Mouse (Mus musculus) kidney, adult 18-20 months (tissue): Measurements from ENCODE around the gene Cdk12.
A peak's percentile ranks its signal among the peaks of the same experiment; 100 is the strongest.

Experiments
- DNase-seq: peaks from one replicate; pipeline ENCODE4 v3.0.0; 2021

Cdk12 gene

DNA sequence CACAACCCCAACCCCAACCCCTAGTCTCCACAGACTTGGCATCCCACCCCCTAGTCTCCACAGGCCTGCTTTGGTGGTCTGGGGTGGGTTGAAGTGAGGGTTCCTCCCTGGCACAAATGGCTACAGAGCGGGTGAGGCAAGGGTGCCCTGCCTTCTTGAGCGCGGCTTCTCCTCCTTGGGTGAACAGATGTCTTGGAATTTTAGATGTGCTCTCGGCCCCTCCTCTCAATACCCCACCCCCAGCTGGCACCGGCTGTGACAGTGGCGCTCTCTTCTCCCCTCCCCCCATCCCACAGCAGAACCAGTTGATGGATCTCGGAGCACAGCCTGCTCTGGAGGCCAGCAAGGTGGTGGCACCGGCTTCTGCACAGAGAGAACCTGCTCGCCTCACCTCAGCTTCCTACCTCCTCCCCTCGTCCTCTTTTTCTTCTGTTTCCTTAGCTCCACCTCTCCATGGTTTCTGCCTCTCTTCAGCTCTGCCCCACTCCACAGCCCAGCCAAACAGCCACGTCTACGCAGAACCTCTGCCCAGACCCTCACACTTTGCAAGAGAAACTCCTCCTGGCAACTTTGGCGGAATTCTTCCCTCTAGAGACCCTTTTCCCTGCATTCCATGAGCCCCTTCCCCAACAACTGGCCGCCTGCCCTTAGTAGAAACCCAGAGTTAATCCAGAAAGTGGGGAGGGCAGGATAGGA is 115.7 kb downstream of the Cdk12 start:
- DNase-seq, result no peak

DNA sequence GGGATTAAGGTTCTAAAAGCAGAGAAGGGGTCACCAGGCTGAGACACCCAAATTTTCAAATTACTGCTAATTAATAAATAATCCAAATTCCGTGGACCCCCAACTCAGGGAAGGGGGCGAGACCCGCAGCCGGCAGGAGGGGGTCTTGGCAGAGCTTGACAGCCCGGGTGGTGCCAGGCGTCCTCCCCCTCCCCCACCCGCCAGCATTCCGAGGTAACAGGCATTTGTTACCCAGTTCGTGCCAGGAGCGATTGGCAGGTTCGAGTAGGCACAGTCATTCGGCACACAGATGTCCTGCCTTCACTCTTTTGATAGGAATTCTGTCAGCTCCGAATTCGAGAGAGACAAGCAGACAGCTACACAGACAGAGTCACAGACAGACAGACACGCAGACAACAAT is 116.3 kb downstream of the Cdk12 start:
- no peak for DNase-seq

DNA sequence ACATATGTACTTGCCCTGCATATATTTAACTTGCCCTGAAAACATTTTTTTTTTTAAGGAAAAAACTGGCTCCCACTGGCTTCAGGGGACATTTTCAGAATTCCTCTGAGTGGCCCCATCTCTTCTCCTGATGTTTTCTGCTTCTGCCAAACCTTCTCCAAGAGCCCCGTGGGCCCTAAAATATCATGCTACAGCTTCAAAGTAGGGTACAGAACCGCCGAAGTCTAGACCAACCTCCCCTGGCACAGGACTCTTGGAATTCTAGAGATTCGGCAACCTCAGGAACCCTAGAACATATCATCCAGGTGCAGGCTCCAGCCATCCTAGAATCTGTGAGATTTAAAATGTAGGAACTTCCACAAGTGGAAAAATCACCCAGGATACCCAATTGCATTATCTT is 116.7 kb downstream of the Cdk12 start:
- no peak for DNase-seq

DNA sequence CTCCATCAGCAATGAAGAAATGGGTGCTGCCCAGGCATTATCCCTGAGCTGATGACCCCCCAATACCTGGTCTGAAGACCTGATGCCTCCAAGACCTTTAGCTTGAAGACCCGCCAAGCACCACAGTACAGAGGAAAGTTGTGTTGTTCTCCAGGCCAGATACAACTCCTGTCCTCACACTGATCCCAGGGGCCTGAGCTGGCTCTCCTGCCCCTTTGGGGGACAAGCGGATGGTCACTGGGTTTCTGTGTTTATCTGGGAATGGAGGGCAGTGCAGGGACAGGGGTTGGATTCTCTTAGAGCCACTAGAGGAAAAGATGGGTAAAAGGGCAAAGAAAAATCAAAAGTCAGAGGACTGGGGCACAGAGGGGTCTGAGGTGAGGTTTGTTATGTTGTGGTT is 117.1 kb downstream of the Cdk12 start:
- DNase-seq, result no peak

DNA sequence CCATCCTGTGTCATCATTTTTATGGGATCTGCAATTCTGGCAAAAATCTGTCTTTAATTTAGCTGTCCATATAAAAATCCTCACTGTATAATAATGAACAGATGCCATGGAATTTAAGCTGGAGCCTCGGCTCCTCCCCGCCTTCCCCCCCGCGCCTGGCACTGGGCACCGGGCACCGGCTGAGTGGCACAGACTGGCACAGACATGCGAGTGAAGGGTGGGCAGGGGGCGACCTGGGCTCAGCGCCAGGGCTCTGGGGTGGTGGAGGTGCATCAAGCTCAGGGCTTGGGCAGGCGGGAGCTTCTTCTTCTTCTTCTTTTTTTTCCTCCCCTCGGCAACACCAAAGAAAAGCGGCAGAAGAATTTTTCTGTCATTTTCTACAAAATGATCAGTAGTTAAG is 117.5 kb downstream of the Cdk12 start:
- no peak for DNase-seq

DNA sequence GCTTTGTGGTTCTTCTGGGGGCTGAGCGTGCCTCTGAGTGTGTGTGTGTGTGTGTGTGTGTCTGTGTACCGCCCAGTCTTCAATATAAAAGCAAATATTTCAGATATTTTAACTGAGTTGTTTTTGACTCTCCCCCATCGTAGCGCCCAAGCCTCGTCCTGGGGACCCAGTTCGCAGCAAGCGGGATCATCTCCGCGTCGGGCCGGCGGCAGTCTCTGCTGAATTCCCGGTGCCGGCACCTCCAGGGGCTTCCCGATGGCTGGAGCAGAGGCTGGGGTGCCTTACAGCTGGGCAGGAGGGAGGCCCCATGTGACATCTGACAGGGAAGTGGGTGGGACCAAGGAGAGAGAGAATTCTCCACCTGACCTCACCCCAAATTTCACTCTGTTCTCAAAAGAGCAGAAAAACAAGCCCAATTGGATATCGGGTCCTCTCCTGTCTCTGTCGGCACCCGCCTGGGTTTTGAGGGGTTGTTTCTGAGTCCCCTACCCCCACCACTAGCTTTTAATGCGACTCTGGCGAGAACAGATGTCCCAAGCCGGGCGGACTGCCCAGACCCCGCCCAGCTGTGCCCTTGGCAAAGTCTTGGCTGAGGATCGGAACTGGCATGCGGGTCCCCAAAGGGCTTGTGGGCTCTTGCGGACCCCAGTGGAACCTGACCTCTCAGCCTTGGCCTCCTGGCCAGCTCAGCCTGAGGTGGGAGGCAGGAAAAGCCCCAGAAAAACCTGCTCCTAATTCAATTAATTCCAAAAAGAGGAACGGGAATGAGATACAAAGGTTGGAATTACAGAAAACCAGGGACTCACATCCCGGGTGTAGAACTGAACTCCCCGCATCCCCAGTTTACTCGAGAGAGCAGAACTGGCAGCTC is 118.2 kb downstream of the Cdk12 start:
- DNase-seq, result no peak

DNA sequence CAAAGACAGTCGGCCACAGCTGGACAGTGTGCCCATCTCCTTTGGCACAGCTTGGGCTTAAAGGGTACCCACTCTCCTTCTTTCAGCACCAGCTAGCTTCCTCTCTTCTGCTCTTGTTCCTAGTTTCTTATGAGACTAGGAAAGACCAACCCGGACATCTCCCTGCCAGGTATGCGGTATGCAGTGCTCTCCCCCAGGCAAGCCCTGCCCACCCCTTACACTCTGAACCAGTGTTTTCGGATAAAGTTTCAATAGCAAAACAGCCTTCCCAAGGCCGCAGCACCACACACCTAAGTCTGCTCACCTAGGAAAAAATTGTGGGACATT is 118.8 kb downstream of the Cdk12 start:
- no peak for DNase-seq

DNA sequence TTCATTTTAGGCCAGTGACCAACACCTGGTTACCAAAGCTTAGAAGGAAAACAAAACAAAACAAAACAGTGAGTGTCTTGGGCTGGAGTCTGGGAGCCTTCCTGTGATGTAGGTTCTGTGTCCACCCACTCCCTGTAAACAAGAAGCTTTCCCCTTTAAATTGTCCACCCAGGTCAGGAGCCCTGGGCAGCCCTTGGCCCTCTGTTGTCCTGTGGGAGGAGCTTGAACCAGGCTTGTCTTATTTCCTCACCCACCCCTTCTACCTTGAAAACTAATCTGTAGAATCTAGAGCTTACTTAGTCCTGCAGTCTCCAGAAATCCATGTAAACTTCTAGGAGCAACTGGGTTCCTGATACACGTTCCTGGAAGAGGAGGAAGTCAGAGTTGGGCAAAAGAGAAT is 119.3 kb downstream of the Cdk12 start:
- no peak for DNase-seq

DNA sequence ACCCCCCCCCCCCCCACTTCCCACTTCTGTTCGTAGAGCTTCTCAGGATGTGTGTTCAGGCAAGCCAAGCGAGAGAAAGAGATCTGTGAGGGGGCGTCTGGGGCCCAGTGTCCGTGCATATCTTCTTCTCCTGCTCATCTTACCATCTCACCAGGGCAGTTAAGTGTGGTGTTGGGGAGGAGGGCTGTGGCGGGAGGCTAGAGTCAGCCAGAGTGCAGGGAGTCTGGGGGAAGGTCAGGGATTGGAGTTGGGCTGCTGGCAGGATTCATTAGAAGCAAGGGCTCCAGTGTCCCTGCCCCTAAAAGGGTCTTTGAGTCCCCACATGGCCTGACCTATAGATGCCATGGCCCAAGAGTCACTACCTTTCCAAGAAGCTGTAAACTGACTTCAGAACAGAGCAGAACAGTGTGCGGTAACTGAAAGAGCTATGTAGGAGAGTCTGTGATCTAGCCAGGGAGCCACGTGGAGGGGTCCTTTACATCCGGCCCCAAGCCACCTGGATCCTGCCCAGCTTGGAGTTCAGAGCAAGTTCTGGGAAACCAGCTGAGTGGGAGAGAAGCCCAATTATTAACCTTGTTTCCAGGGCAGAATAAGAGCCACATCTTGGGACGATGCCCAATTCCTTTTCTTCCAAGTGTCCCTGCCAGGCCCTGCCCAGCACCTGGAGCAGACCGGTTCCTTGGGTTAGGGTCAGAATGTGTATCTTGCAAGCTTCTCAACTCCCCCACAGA is 120.4 kb downstream of the Cdk12 start:
- no peak for DNase-seq

DNA sequence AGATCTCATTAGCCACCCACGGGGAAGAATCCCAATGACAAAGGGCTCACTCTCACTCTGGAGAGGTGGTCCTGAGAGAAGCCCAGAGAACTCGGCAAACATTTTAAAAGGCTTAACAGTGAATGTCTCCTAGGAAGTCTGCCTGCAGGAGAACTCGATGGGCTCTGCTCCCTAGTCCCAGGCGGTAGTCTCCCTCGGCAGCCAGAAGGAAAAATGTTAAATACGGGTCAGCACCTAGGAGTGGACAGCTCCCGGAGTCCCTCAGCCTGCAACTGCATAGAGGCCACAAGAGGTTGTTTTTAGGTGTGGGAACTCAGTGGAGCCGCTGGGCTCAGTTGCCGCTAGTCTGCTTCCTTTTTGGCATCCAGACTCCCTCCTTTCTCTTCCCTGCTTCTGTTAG is 121.1 kb downstream of the Cdk12 start:
- peak; percentile 50 for DNase-seq

DNA sequence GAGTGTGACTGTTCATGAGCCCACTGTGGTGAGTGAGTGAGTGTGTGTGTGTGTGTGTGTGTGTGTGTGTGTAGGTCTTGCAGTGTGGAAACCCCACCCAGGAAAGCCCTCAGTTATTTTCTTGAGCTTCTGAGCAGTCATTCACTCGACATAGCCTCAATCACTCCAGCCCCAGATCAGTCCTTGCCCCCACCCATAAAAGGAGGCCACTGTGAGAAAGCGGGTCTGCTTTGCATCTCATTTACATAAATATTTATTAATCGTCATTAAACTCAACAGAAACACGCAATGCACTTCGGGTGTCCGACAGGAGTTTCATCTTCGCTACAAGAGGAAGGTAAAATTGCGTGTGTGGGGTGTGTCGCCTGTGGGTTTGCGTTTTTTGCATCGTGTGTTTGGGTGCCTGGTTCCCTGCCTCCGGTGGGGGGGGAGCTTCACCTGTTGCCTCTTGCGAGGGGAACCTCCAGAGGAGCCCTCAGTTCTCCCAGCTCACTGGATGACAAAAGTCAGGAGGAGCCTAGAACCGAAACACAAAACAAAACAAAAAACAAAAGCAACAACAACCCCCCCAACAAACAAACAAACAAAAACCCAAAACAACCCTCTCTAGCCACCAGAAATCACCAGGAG is 122.4 kb downstream of the Cdk12 start:
- DNase-seq, result no peak

DNA sequence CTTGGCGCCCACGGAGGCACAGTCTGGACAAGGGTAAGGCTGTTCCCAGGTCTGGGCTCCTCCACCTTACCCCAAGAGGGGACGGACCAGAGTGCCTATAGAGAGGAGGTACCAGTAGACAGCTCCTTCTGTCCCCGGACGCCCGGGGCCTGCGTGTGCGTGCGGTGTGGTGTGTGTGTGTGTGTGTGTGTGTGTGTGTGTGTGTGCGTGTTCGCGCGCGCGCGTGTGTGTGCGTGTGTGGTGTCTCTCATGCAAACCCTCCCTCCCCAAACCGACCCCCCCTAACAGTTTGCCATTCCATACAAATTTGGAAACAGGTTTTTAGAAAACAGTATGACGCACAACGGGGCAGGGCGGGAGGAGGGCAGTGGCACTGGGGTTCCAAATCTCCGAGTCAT is 123.0 kb downstream of the Cdk12 start:
- no peak for DNase-seq

DNA sequence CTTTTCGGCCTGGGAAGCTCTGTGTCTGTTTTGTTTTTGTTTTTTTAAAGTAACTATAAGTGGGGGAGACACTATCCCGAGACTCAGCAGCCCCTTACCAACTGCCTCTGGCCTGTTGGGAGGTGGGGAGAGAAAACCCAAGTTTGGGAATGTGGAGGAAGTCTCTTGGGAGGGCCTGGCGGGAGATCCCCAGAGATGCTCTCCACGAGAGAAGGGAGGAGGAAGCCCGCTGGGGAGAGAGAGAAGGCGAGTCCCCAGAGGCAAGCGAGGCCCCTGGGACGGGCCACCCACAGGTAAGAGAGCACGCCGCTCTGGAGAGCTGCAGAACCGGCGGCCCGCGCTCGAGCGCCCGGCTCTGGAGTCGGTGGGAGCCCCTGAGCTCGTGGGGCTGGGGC is 123.9 kb downstream of the Cdk12 start:
- DNase-seq, result no peak

DNA sequence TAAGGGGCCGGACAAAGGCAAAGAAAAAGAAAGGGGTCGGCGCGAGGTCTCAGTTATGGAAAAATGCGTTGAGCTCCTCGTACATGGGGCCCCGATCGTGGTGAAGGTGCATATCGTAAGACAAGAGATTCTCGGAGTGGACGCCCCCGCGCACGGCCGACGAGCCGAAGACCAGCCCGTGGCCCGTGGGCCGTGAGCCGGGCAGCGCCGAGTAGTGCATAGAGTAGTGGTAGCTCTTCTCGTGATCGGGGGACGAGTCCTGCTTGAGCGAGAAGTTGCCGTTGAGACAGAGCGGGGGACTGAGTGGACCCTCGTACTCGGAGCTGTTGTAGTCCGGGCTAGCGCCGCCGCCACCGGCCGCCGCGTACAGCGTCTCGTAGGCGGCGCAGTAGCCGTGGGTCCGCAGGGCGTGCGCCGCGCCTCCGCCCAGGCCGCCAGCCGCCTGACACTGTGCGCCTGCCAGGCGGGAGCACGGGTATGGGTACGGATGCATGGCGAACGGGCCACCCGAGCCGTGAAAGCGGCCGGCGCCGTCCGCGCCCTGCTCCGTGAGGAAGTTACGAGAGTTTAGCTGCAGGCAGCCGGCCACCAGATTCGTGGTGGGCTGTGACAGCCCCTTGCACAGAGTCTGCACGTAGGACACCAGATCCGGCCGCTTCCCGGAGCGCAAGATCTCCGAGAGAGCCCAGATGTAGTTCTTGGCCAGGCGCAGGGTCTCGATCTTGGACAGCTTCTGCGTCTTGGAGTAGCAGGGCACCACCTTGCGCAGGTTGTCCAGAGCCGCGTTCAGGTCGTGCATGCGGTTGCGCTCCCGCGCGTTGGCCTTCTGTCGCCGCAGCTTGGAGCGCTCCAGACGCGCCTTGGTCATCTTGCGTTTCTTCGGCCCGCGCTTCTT is 124.5 kb downstream of the Cdk12 start:
- DNase-seq, result no peak

DNA sequence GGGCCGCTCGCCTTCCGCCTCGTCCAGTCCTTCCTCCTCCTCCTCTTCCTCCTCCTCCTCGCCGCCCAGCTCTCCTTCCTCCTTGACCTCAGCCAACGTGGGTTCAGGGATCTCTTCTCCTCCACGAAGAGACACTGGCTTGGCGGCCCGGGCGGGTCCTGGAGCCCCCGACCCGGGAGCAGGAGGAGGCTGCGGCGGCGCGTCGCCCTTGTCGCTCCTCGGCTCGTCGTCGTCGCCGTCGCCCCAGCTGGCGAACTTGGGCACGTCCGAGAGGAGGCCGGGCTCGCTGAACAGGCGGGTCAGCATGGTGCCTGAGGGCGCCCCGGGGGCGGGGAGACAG is 125.1 kb downstream of the Cdk12 start:
- no peak for DNase-seq
